Mouse (Mus musculus) E14TG2a.4 (cell line): ENCODE results near the gene Rab12.
A peak's percentile ranks its signal among the peaks of the same experiment; 100 is the strongest.

Experiments
- CTCF ChIP-seq: conservative IDR thresholded peaks from 2 replicates; pipeline ENCODE4 v1.5.1; 2014; ENCODE audit warnings: low read length
- POU5F1 ChIP-seq: IDR thresholded peaks from 2 replicates; pipeline ENCODE4 v1.6.1; 2014; ENCODE audit warnings: low read length, borderline replicate concordance

- TF ChIP-seq CTCF (peak; percentile 96), POU5F1 (no peak)
These were observed 29.4 kb downstream of the Rab12 start for GRCm38 (mm10) chr17:66490022-66490601.
